Mouse (Mus musculus): Measurements from ENCODE around the gene Zhx3. TPM values are rescaled to one million over a fixed set of nuclear protein-coding genes. Genes with fewer than 3 reads are reported as not detected.

The Zhx3 gene
- polyA plus RNA-seq, 1 experiment from 2014 or later, result 20.6 TPM

DNA sequence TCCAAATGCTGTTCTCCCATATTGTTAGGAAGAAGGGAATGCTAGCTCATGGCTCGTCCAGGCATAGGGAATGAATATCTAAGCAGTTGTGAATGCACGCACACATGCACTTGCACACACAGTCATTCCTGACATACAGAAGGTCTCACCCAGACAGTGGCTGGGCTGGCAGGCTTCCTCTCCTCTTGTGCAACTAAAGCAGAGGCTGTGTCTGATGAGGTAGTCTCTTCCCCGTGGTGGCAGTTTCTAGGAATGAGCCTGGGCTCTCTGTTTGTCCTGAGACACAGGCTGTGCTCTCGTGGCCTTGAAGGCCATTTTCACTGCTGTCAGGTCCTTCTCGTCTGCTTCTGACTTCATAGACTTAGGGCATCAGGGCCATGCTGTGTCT is 128.0 kb downstream of the Zhx3 start:
- H3K4me2 ChIP-seq, result no peak overlapping the region
- WGBS, result 85% methylated on average over 5 of the region's 5 CpGs
- H3K27ac ChIP-seq (replicated peaks), result no peak overlapping the region
- H3K9ac ChIP-seq, result no peak overlapping the region
- H3K27me3 ChIP-seq, result no peaks in the 10 kb centered on the region
- H3K4me3 ChIP-seq, result no peak overlapping the region
- no peaks in the 10 kb centered on the region for H3K9me3 ChIP-seq
- H3K4me1 ChIP-seq (replicated peaks), result peaks cover 50% of the 10 kb centered on the region
- peaks cover 31% of the 10 kb centered on the region for H3K36me3 ChIP-seq
- ATAC-seq (ENCODE audit: low FRiP score, low read depth), result no peak

DNA sequence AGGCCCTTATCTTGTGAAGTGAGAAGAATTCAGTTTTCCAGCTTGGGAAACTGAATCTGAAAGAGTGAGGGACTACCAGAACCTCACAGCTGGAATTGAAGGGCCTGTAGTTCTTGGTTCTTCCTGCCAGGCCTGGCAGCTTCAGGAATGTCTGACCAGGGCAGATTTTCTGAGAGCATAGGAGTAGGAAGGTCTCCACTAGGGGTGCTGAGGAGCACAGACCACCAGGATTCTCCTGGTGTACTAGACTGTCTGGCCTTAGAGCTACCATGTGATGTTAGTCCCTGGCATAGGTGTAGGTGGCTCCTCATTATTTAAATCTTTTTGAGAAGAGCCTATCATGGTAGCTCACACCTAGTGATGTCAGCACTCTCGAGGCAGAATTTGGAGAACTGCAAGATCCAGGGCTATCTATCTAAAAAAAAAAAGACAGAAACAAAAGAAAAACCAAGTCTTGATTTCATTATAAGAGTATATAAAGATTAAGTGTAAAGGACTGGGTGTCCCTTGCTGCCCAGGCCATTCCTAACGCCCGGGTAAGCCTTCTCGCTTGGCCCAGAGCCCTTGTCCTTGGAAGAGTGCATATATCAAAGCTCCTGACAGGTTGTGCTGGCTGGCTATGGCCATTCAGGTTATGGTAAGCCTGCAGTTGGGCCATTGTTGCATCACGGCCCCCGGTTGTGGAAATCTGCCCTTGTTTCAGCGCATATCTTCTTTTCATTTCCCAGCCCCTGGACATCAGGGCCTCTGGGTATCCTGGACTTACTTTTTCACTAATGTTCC is 128.6 kb downstream of the Zhx3 start:
- no peak overlapping the region for H3K4me2 ChIP-seq
- no peak overlapping the region for H3K9ac ChIP-seq
- peaks cover 56% of the 10 kb centered on the region for H3K4me1 ChIP-seq (replicated peaks)
- no peaks in the 10 kb centered on the region for H3K9me3 ChIP-seq
- WGBS, result 81% methylated on average over 7 of the region's 7 CpGs
- no peak overlapping the region for H3K4me3 ChIP-seq
- H3K36me3 ChIP-seq, result peaks cover 26% of the 10 kb centered on the region
- H3K27ac ChIP-seq (replicated peaks), result no peak overlapping the region
- no peak for ATAC-seq (ENCODE audit: low FRiP score, low read depth)
- no peaks in the 10 kb centered on the region for H3K27me3 ChIP-seq

DNA sequence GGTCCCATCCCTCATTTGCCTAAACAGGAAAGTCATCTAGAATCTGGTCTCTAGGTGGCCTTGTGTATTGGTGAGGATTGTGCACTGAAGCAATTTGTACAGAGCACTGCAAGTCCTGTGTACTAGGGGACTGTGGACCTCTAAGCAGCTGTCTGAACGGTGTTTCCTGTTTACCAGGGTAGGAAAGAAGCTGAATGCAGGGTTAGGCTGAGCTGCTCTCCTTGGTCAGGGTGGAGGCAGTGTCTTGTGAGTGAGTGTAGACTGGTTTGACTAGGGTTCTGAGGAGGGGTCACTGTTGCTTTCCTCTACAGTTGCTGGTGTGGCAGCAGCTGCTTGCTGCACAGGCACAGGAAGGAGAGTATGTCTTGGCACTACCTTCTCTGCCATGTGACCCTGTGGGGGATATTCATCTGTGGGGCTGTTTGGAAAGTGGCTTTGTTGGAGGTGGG is 130.6 kb downstream of the Zhx3 start:
- whole genome bisulfite sequencing, result 58% methylated on average over 1 of the region's 1 CpGs
- Histone ChIP-seq H3K4me1 (replicated peaks) (peaks cover 68% of the 10 kb centered on the region), H3K27ac (replicated peaks) (peak overlapping the region; percentile 56; the same call in 1 of the 2 replicates)

DNA sequence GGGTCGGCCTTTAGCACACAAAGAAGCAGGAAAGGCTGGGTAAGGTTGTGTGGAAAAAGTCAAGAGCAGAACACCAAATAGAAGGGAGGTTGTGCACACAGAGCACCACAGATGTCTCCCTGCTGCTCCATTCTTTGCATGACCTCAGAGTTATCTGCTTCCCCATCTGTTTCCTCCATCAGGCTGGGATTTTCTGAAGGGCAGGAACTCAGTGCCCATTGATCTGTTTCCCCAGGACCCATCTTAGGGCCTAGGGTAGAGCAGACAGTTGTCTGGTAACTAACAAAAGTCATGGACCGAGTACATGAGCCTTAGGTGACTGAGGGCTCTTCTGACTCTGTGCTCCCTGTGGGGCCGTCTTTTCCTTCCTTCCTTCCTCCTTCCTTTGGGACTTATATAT is 131.2 kb downstream of the Zhx3 start:
- Histone ChIP-seq H3K4me2 (no peak overlapping the region), H3K27me3 (no peaks in the 10 kb centered on the region), H3K4me3 (no peak overlapping the region), H3K9me3 (no peaks in the 10 kb centered on the region), H3K27ac (replicated peaks) (peak overlapping the region; percentile 56), H3K9ac (no peak overlapping the region), H3K36me3 (0 out of 2 replicates have a peak, but pooled peaks cover under 1% of the 10 kb centered on the region), H3K4me1 (replicated peaks) (peaks cover 68% of the 10 kb centered on the region)
- ATAC-seq (ENCODE audit: low FRiP score, low read depth), result no peak
- WGBS, result 83% methylated on average over 3 of the region's 3 CpGs

More for the DNA sequence above, 130.6 kb downstream of the Zhx3 start:
- Histone ChIP-seq H3K4me2 (no peak overlapping the region), H3K4me3 (no peak overlapping the region), H3K9ac (no peak overlapping the region), H3K27me3 (no peaks in the 10 kb centered on the region), H3K9me3 (no peaks in the 10 kb centered on the region), H3K36me3 (peaks cover 6% of the 10 kb centered on the region)
- ATAC-seq (ENCODE audit: low FRiP score, low read depth), result no peak

DNA sequence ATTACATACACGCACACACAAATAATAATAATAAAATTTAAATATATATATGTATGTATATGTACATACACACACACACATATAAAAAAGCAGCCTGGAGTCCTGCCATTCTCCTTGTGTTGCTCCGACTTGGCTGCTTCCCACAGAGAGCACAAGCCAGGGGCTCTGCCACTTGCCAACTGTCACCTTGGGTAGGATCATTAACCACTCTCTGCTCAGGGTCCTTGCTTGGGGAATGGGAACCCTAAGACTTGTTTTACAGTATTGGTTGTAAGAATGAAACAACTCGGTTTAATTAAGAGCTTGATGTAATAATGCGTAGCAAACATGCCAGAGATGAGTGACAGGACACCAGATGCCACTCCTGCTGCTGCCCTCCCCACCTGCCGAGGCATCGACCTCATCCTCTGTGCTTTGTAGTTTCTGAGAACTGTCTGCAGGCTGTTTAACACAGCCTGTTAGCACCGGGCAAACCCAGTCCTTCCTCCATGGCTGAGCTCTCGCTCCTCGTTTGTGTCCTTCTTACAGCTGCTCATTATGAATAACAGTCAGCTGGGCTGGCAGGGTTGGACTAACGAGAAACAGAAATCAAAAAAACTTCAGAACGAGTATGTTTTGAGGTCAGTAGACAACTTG is 132.2 kb downstream of the Zhx3 start:
- Histone ChIP-seq H3K4me2 (no peak overlapping the region), H3K27ac (replicated peaks) (peak overlapping the region; percentile 56), H3K4me1 (replicated peaks) (peaks cover 74% of the 10 kb centered on the region), H3K27me3 (no peaks in the 10 kb centered on the region), H3K36me3 (no peaks in the 10 kb centered on the region), H3K9ac (no peak overlapping the region), H3K9me3 (no peaks in the 10 kb centered on the region), H3K4me3 (no peak overlapping the region)
- 50% methylated on average over 11 of the region's 11 CpGs for WGBS
- no peak for ATAC-seq (ENCODE audit: low FRiP score, low read depth)

DNA sequence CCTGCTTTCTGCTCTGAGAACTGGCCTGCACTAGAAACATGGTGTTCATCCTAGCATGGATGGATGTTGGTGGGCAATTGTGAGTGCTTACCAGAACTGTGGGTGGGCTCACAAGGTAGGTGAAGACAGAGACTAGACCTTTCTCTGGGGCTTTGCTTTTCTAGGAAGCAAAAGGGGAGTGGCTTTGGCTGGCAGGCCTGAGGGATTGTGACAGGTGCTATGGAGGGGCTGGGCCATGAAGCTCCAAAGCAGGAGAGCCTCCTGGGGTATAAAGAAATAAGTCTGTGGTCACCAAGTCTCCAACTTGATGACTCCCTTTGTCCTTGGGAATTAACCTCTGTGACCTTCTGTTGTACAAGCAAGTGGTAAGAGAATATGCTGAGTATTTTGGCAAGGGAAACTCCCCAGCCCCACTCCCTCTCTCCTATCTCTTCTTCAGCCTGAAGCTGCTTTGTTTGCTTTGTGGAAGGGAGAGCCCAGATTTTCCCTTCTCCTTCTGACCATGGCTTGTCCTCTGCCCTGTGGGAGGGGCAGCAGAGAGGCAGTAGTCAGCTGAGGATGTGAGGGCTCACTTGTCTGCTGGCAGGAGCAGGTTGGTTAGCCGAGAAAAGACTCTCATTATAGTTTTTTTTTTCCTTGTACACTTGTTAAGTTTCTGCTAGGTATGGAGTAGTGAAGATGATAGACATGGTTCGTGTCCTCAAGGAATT is 133.0 kb downstream of the Zhx3 start:
- 64% methylated on average over 2 of the region's 2 CpGs for WGBS
- no peak for ATAC-seq (ENCODE audit: low FRiP score, low read depth)
- Histone ChIP-seq H3K9me3 (no peaks in the 10 kb centered on the region), H3K9ac (no peak overlapping the region), H3K27me3 (no peaks in the 10 kb centered on the region), H3K4me2 (no peak overlapping the region), H3K36me3 (no peaks in the 10 kb centered on the region), H3K27ac (replicated peaks) (peak overlapping the region; percentile 56; the same call in 1 of the 2 replicates), H3K4me3 (no peak overlapping the region), H3K4me1 (replicated peaks) (peaks cover 77% of the 10 kb centered on the region)

DNA sequence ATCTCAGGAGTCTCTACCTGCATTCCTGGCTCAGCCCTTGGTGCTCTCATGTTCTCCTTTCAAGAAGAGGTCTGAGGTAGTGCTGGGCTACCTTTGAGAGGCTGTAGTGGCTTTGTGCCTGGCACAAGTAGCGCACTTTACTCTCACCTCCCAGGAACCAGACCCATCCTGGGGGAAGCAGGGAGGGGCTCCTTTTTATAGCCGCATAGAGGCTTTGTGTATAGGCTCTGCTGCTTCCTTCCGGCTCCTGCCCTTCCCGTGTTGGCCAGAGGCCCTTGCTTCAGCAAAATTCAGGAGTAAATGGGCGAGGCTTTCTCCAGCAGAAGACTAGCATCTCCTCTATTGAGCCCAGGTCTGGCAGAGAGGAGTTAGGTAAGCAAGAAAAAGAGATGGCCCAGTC is 134.4 kb downstream of the Zhx3 start:
- no peak for ATAC-seq (ENCODE audit: low FRiP score, low read depth)
- Histone ChIP-seq H3K36me3 (no peaks in the 10 kb centered on the region), H3K4me2 (no peak overlapping the region), H3K4me1 (replicated peaks) (peaks cover 78% of the 10 kb centered on the region), H3K9me3 (no peaks in the 10 kb centered on the region), H3K9ac (no peak overlapping the region), H3K27me3 (no peaks in the 10 kb centered on the region), H3K4me3 (no peak overlapping the region), H3K27ac (replicated peaks) (no peak overlapping the region)
- 82% methylated on average over 5 of the region's 5 CpGs for WGBS

DNA sequence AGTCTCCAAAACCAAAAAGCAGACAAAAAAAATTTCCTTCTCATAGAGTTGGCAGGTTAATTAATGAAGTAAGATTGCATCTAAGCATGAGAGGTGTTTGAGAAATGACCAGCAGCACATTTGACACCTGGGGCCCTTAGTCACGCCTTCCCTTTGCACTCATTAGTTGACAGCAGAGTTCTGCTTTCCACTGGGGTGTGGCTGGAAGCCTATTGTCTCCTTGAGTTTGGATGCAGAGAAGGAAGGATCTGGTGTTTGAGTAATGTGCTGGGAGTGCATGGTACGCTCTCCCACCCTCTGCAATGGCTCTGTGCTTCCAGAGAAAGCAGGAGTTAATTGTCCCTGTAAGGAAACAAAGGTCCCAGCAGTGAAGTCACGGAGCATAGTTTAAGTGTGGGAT is 136.3 kb downstream of the Zhx3 start:
- H3K27me3 ChIP-seq, result no peaks in the 10 kb centered on the region
- no peaks in the 10 kb centered on the region for H3K9me3 ChIP-seq
- peaks cover 76% of the 10 kb centered on the region for H3K4me1 ChIP-seq (replicated peaks)

DNA sequence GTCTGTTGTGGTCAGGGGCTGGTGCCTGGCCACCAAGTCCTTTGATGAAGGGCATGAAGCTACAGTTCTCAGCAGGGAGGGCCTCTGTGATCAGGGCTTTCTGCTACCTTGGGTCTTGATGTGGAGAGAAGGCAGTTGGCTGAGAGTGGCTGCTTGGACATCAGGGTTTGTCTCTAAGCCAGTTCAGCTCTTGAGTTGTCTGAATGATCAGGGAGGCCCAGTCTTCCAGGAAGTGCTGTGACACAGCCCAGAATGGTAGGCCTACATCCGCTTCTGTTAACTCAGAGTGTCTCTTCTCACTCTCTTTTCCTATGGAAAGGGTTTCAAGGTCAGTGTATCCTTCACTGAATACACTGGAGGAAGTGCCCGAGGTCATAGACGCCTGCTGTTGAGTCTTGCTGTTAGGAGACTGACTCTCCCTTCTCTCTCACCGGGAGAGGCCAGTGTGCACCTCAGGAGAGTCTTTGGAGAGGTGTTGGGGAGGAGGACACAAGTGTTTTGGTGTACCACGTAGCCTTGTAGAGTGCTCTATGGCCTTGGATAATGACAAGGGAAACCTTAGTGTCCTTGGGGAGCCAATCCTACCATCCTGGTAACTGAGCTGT is 137.0 kb downstream of the Zhx3 start:
- Histone ChIP-seq H3K4me1 (replicated peaks) (peaks cover 71% of the 10 kb centered on the region), H3K4me2 (no peak overlapping the region), H3K4me3 (no peak overlapping the region), H3K27ac (replicated peaks) (no peak overlapping the region), H3K27me3 (no peaks in the 10 kb centered on the region), H3K36me3 (no peaks in the 10 kb centered on the region), H3K9me3 (no peaks in the 10 kb centered on the region), H3K9ac (no peak overlapping the region)
- whole genome bisulfite sequencing, result 92% methylated on average over 5 of the region's 5 CpGs
- ATAC-seq (ENCODE audit: low FRiP score, low read depth), result no peak

More for the DNA sequence above, 136.3 kb downstream of the Zhx3 start:
- Histone ChIP-seq H3K4me2 (no peak overlapping the region), H3K4me3 (no peak overlapping the region), H3K36me3 (no peaks in the 10 kb centered on the region), H3K27ac (replicated peaks) (no peak overlapping the region), H3K9ac (no peak overlapping the region)
- no peak for ATAC-seq (ENCODE audit: low FRiP score, low read depth)
- WGBS, result 88% methylated on average over 3 of the region's 3 CpGs

DNA sequence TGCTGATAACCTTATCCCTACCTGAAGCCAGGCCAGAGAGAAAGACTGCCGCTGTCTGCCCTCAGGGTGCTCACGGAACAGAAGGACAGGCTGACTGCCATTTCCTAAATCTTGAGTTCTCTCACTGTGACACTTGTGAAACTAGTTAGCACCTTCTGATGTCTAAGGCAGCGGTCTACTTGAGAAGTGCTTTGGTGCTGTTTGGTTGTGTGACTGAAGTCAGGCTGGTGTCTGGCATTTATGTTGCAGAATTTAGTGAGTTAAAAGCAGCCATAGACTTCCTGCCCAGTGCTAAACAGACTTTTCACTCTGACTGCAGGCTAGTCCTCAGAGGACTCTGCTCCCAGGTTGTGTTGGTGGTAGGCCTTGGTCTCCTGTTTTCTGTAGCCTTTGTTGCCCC is 138.5 kb downstream of the Zhx3 start:
- whole genome bisulfite sequencing, result 93% methylated on average over 3 of the region's 3 CpGs
- Histone ChIP-seq H3K9ac (no peak overlapping the region), H3K4me3 (no peak overlapping the region), H3K27me3 (no peaks in the 10 kb centered on the region), H3K4me2 (peak overlapping the region; percentile 83), H3K27ac (replicated peaks) (no peak overlapping the region), H3K36me3 (no peaks in the 10 kb centered on the region), H3K4me1 (replicated peaks) (peaks cover 66% of the 10 kb centered on the region), H3K9me3 (no peaks in the 10 kb centered on the region)
- ATAC-seq (ENCODE audit: low FRiP score, low read depth), result no peak

DNA sequence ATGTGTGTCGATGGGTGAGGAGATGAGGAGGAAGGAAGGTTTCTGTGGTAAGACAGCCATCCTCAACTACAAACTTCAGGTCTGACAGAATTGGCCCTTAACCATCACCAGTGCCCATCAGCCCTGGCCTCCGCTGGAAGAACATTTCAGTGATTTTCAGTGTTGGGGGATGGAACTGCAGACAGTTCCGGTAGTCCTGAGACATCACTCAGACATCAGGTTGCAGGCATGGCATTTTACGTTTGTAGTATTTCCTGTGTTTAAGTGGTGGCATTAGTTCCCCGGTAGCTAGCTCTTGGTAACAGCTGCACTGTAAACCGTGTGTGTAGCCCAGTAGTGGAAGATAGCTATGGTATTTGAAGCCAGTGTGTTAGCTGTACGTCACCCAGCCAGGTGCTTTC is 139.7 kb downstream of the Zhx3 start:
- WGBS, result 63% methylated on average over 7 of the region's 7 CpGs
- Histone ChIP-seq H3K4me1 (replicated peaks) (peaks cover 58% of the 10 kb centered on the region), H3K4me3 (peak overlapping the region; percentile 86), H3K9me3 (no peaks in the 10 kb centered on the region), H3K27ac (replicated peaks) (no peak overlapping the region), H3K36me3 (no peaks in the 10 kb centered on the region), H3K9ac (peak overlapping the region; percentile 100), H3K4me2 (peak overlapping the region; percentile 83), H3K27me3 (no peaks in the 10 kb centered on the region)
- ATAC-seq (ENCODE audit: low FRiP score, low read depth), result no peak

Data from hindbrain, embryonic 15.5 days (tissue).